Mouse (Mus musculus) hindbrain, embryonic 11.5 days (tissue): ENCODE data around the gene Dner. TPM values are rescaled to one million over a fixed set of nuclear protein-coding genes. Genes with fewer than 3 reads are reported as not detected.

ENCODE experiments used
- ATAC-seq: fragments of 200-750 bp; cut with Nextera tagmentation; 2 replicates; pipeline ENCODE4 v1.8.0; 2017; ENCODE audit warnings: mild to moderate bottlenecking, moderate TSS enrichment, moderate library complexity; ENCODE audit not compliant: low FRiP score
- DNase-seq: peaks from one replicate; pipeline ENCODE4 v3.0.0-alpha.2; 2015; ENCODE audit warnings: low spot score
- H3K27ac ChIP-seq: fragments of 300-500 bp; sonication (generic); 2 replicates; pipeline ENCODE4 v1.5.1; 2014; ENCODE audit warnings: mild to moderate bottlenecking, low read depth, low read length
- H3K27me3 ChIP-seq: fragments of 300-500 bp; sonication (generic); 2 replicates; pipeline ENCODE4 v1.6.1; 2014; ENCODE audit warnings: mild to moderate bottlenecking, low read length, moderate library complexity, mixed read lengths; ENCODE audit not compliant: control insufficient read depth, insufficient read depth
- H3K36me3 ChIP-seq: fragments of 300-500 bp; sonication (generic); 2 replicates; pipeline ENCODE4 v1.6.1; 2014; ENCODE audit warnings: mild to moderate bottlenecking, low read length, moderate library complexity, mixed read lengths; ENCODE audit not compliant: control insufficient read depth, insufficient read depth
- H3K4me1 ChIP-seq: fragments of 300-500 bp; sonication (generic); replicated peaks from 2 replicates; pipeline ENCODE4 v1.6.1; 2014; ENCODE audit warnings: low read length, mixed read lengths; ENCODE audit not compliant: control insufficient read depth, insufficient read depth
- H3K4me2 ChIP-seq: fragments of 300-500 bp; sonication (generic); replicated peaks from 2 replicates; pipeline ENCODE4 v1.6.1; 2014; ENCODE audit warnings: mild to moderate bottlenecking, low read depth, low read length
- H3K4me3 ChIP-seq: fragments of 300-500 bp; sonication (generic); 2 replicates; pipeline ENCODE4 v1.5.1; 2014; ENCODE audit warnings: low read depth, low read length
- H3K9ac ChIP-seq: fragments of 300-500 bp; sonication (generic); 2 replicates; pipeline ENCODE4 v1.6.1; 2014; ENCODE audit warnings: low read depth, low read length
- H3K9me3 ChIP-seq: fragments of 300-500 bp; sonication (generic); 2 replicates; pipeline ENCODE4 v1.6.1; 2016; ENCODE audit warnings: low read length; ENCODE audit not compliant: control insufficient read depth
- WGBS: fragments of 180-500 bp; shearing (Covaris S2); extraction: QIAGEN DNeasy Blood & Tissue Kit; methylation state at CpG from one replicate; pipeline ENCODE4 v1.1.7; 2014; 5-methylcytosine and 5-hydroxymethylcytosine counted together
- polyA plus RNA-seq: library from polyadenylated mRNA; unstranded; fragments of >200 nt; fragmentation: Nextera tagmentation; extraction: Ambion mirVana; gene quantifications from 2 replicates; pipeline ENCODE4 v1.2.1, GENCODE M21; 2014

The Dner gene
- polyA plus RNA-seq, 1 experiment from 2014 or later, result 44.7 TPM

- peak; percentile 11 for DNase-seq
Measured at GRCm38 (mm10) chr1:84664377-84665118, 31.5 kb downstream of the Dner start.

GRCm38 (mm10) chr1:84646781-84647180 lies 49.2 kb downstream of the Dner start:
- 93% methylated on average over 2 of the region's 2 CpGs for WGBS
- H3K27ac ChIP-seq, result no peak overlapping the region
- H3K9ac ChIP-seq, result no peak overlapping the region
- ATAC-seq, result no peak
- no peak overlapping the region for H3K4me2 ChIP-seq
- H3K4me1 ChIP-seq, result no peaks in the 10 kb centered on the region
- DNase-seq, result no peak
- H3K4me3 ChIP-seq, result no peak overlapping the region
- H3K9me3 ChIP-seq, result no peaks in the 10 kb centered on the region
- no peaks in the 10 kb centered on the region for H3K27me3 ChIP-seq
- no peaks in the 10 kb centered on the region for H3K36me3 ChIP-seq

More at GRCm38 (mm10) chr1:84664377-84665118, 31.5 kb downstream of the Dner start:
- Histone ChIP-seq H3K36me3 (no peaks in the 10 kb centered on the region), H3K9me3 (no peaks in the 10 kb centered on the region), H3K4me2 (no peak overlapping the region), H3K27me3 (no peaks in the 10 kb centered on the region), H3K27ac (no peak overlapping the region), H3K4me1 (no peaks in the 10 kb centered on the region), H3K4me3 (no peak overlapping the region), H3K9ac (no peak overlapping the region)
- peak; percentile 63 for ATAC-seq
- 37% methylated on average over 4 of the region's 4 CpGs for WGBS

GRCm38 (mm10) chr1:84640463-84640862 lies 55.6 kb downstream of the Dner start:
- no peak for DNase-seq
- ATAC-seq, result no peak
- Histone ChIP-seq H3K27me3 (no peaks in the 10 kb centered on the region), H3K27ac (no peak overlapping the region), H3K4me3 (no peak overlapping the region), H3K4me2 (no peak overlapping the region), H3K4me1 (no peaks in the 10 kb centered on the region), H3K9me3 (no peaks in the 10 kb centered on the region), H3K36me3 (no peaks in the 10 kb centered on the region), H3K9ac (no peak overlapping the region)
- 62% methylated on average over 4 of the region's 4 CpGs for WGBS

- H3K4me3 ChIP-seq, result no peak overlapping the region
- no peaks in the 10 kb centered on the region for H3K4me1 ChIP-seq
- no peak overlapping the region for H3K27ac ChIP-seq
- no peak overlapping the region for H3K9ac ChIP-seq
- no peaks in the 10 kb centered on the region for H3K27me3 ChIP-seq
- H3K36me3 ChIP-seq, result no peaks in the 10 kb centered on the region
- H3K4me2 ChIP-seq, result no peak overlapping the region
- WGBS, result 15% methylated on average over 6 of the region's 6 CpGs
- DNase-seq (no peak), ATAC-seq (no peak)
- no peaks in the 10 kb centered on the region for H3K9me3 ChIP-seq
Measured at GRCm38 (mm10) chr1:84636890-84637289, 59.1 kb downstream of the Dner start.

- no peaks in the 10 kb centered on the region for H3K27me3 ChIP-seq
- DNase-seq (no peak), ATAC-seq (no peak)
- H3K36me3 ChIP-seq, result no peaks in the 10 kb centered on the region
- H3K4me3 ChIP-seq, result no peak overlapping the region
- 86% methylated on average over 6 of the region's 6 CpGs for WGBS
- no peaks in the 10 kb centered on the region for H3K9me3 ChIP-seq
- no peaks in the 10 kb centered on the region for H3K4me1 ChIP-seq
- no peak overlapping the region for H3K4me2 ChIP-seq
- H3K27ac ChIP-seq, result no peak overlapping the region
- no peak overlapping the region for H3K9ac ChIP-seq
Measured at GRCm38 (mm10) chr1:84628244-84628643, 67.8 kb downstream of the Dner start.

GRCm38 (mm10) chr1:84622978-84623554 lies 73.0 kb downstream of the Dner start:
- WGBS, result 30% methylated on average over 12 of the region's 12 CpGs
- Histone ChIP-seq H3K36me3 (no peaks in the 10 kb centered on the region), H3K9me3 (no peaks in the 10 kb centered on the region), H3K27ac (no peak overlapping the region), H3K4me3 (no peak overlapping the region), H3K4me2 (no peak overlapping the region), H3K27me3 (no peaks in the 10 kb centered on the region), H3K4me1 (peaks cover 9% of the 10 kb centered on the region), H3K9ac (no peak overlapping the region)
- peak; percentile 48 for ATAC-seq
- peak; percentile 23 for DNase-seq

GRCm38 (mm10) chr1:84621308-84621707 lies 74.7 kb downstream of the Dner start:
- Histone ChIP-seq H3K4me2 (no peak overlapping the region), H3K36me3 (no peaks in the 10 kb centered on the region), H3K4me3 (no peak overlapping the region), H3K27ac (no peak overlapping the region; the same call in 1 of the 2 replicates), H3K9me3 (no peaks in the 10 kb centered on the region), H3K27me3 (no peaks in the 10 kb centered on the region), H3K4me1 (peaks cover 9% of the 10 kb centered on the region), H3K9ac (no peak overlapping the region)
- DNase-seq (peak; percentile 58), ATAC-seq (peak; percentile 83)
- WGBS, result 42% methylated on average over 3 of the region's 3 CpGs

- H3K4me1 ChIP-seq, result peaks cover 9% of the 10 kb centered on the region
- no peak overlapping the region for H3K9ac ChIP-seq
- DNase-seq (no peak), ATAC-seq (no peak)
- 61% methylated on average over 16 of the region's 16 CpGs for WGBS
- no peak overlapping the region for H3K4me3 ChIP-seq
- no peaks in the 10 kb centered on the region for H3K9me3 ChIP-seq
- H3K36me3 ChIP-seq, result no peaks in the 10 kb centered on the region
- no peak overlapping the region for H3K27ac ChIP-seq
- H3K27me3 ChIP-seq, result no peaks in the 10 kb centered on the region
- H3K4me2 ChIP-seq, result no peak overlapping the region
Measured at GRCm38 (mm10) chr1:84619131-84619760, 76.8 kb downstream of the Dner start.
